Mouse (Mus musculus): ENCODE data around the gene Ccsap.
"Not testable (repeated sequence)": the region's sequence is repeated elsewhere in the genome, so short reads cannot be mapped to it uniquely, and the experiment has no call there.

Gene Ccsap

GRCm38 (mm10) chr8:123838496-123838895 is 21.5 kb downstream of the Ccsap start:
- DNase-seq (ENCODE audit: low read depth, low spot score), result no peak

- no peak for DNase-seq (ENCODE audit: low read depth, low spot score)
Observed at GRCm38 (mm10) chr8:123836354-123836753, 23.7 kb downstream of the Ccsap start.

- no peak for DNase-seq (ENCODE audit: low read depth, low spot score)
Observed at GRCm38 (mm10) chr8:123835451-123835850, 24.6 kb downstream of the Ccsap start.

- no peak for DNase-seq (ENCODE audit: low read depth, low spot score)
Observed at GRCm38 (mm10) chr8:123832757-123833156, 27.3 kb downstream of the Ccsap start.

- DNase-seq (ENCODE audit: low read depth, low spot score), result no peak
Observed at GRCm38 (mm10) chr8:123827523-123827922, 32.5 kb downstream of the Ccsap start.

GRCm38 (mm10) chr8:123826758-123827157 is 33.3 kb downstream of the Ccsap start:
- DNase-seq (ENCODE audit: low read depth, low spot score), result no peak

- DNase-seq (ENCODE audit: low read depth, low spot score), result no peak
Observed at GRCm38 (mm10) chr8:123826001-123826400, 34.0 kb downstream of the Ccsap start.

- DNase-seq (ENCODE audit: low read depth, low spot score), result no peak
Observed at GRCm38 (mm10) chr8:123823532-123824123, 36.4 kb downstream of the Ccsap start.

GRCm38 (mm10) chr8:123823111-123823510 is 36.9 kb downstream of the Ccsap start:
- no peak for DNase-seq (ENCODE audit: low read depth, low spot score)

- no peak for DNase-seq (ENCODE audit: low read depth, low spot score)
Observed at GRCm38 (mm10) chr8:123820780-123821179, 39.2 kb downstream of the Ccsap start.

- DNase-seq (ENCODE audit: low read depth, low spot score), result no peak
Observed at GRCm38 (mm10) chr8:123819683-123820610, 40.1 kb downstream of the Ccsap start.

- DNase-seq (ENCODE audit: low read depth, low spot score), result no peak
Observed at GRCm38 (mm10) chr8:123817747-123818146, 42.3 kb downstream of the Ccsap start.

- peak; percentile 76 for DNase-seq (ENCODE audit: low read depth, low spot score)
Observed at GRCm38 (mm10) chr8:123816939-123817338, 43.1 kb downstream of the Ccsap start.

GRCm38 (mm10) chr8:123815325-123815724 is 44.7 kb downstream of the Ccsap start:
- DNase-seq (ENCODE audit: low read depth, low spot score), result no peak

GRCm38 (mm10) chr8:123813892-123814266 is 46.1 kb downstream of the Ccsap start:
- DNase-seq (ENCODE audit: low read depth, low spot score), result no peak

- no peak for DNase-seq (ENCODE audit: low read depth, low spot score)
Observed at GRCm38 (mm10) chr8:123813173-123813891, 46.7 kb downstream of the Ccsap start.

- DNase-seq (ENCODE audit: low read depth, low spot score), result no peak
Observed at GRCm38 (mm10) chr8:123812227-123812626, 47.8 kb downstream of the Ccsap start.

GRCm38 (mm10) chr8:123809342-123809741 is 50.7 kb downstream of the Ccsap start:
- not testable (repeated sequence) for DNase-seq (ENCODE audit: low read depth, low spot score)

GRCm38 (mm10) chr8:123808671-123809070 is 51.3 kb downstream of the Ccsap start:
- DNase-seq (ENCODE audit: low read depth, low spot score), result no peak

GRCm38 (mm10) chr8:123807852-123808573 is 52.0 kb downstream of the Ccsap start:
- DNase-seq (ENCODE audit: low read depth, low spot score), result no peak

- DNase-seq (ENCODE audit: low read depth, low spot score), result no peak
Observed at GRCm38 (mm10) chr8:123807024-123807431, 53.0 kb downstream of the Ccsap start.

All from telencephalon, adult 2 months (tissue).